Mouse (Mus musculus) cerebellum, adult 11-12 months (tissue): ENCODE results near the gene Gpam.
A peak's percentile ranks its signal among the peaks of the same experiment; 100 is the strongest.

Experiments
- DNase-seq: peaks from one replicate; pipeline ENCODE4 v3.0.0; 2022

The Gpam gene

GRCm38 (mm10) chr19:55137884-55138283 is 10.8 kb upstream of the Gpam start:
- no peak for DNase-seq

- DNase-seq = no peak
Measured at GRCm38 (mm10) chr19:55136693-55137427, 9.8 kb upstream of the Gpam start.

DNA sequence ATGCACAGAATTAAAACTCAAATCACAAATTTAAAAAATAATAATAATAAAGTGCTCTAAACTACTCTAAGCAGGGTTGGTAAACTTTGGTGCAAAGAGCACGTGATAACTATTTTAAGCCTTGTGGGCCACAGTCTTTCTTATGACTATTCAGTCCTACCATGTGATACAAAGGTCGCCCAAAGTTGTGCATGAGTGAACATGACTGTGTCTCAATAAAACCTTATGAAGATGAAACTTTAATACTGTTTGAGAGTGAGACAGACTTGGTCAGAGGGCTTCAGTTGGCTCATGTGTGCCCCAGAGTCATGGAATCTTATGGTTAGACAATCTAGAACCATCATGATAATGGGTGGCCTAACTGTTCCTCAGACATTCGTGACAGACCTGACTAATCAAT is 8.9 kb upstream of the Gpam start:
- no peak for DNase-seq

GRCm38 (mm10) chr19:55134521-55134920 is 7.5 kb upstream of the Gpam start:
- no peak for DNase-seq

DNA sequence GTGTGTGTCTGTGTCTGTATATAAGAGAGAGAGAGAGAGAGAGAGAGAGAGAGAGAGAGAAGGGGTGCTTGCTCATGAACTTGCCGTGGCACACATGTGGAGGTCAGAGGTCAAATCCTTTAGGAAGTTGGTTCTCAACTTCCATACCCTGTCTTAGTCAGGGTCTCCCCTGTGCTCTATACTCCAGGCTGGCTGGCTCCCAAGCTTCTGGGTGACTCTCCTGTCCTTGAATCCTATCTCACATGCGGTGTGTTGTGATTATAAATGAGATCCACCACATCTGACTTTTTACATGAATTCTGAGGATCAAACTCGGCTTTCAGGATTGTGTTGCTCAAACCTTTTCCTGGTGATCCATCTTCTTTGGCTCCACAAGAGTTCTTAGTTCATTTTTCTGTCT is 5.4 kb upstream of the Gpam start:
- DNase-seq = no peak

DNA sequence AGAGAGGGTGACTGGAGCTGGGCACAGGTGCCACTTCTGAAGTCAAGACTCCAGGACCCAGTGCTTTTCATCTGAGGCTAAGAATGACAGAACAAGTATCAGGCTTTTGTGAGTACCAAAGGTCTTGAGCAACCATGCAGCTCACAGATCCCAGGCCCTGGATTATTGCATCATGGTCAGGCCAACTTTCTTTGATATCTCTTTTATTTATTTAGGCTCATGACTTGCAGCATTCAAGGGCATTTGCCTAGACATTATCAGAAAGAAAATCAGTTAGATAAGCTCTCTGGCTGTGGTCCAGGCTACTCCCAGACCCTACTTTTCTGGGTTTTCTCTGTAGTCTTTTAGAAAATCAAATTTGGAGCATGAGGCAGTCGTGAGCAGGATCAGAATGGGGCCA is 4.7 kb upstream of the Gpam start:
- no peak for DNase-seq

GRCm38 (mm10) chr19:55128469-55128868 is 1.4 kb upstream of the Gpam start:
- DNase-seq = no peak

- no peak for DNase-seq
Measured at GRCm38 (mm10) chr19:55125456-55125855, 1.6 kb downstream of the Gpam start.

- DNase-seq = peak; percentile 14
Measured at GRCm38 (mm10) chr19:55123001-55123536, 4.0 kb downstream of the Gpam start.

DNA sequence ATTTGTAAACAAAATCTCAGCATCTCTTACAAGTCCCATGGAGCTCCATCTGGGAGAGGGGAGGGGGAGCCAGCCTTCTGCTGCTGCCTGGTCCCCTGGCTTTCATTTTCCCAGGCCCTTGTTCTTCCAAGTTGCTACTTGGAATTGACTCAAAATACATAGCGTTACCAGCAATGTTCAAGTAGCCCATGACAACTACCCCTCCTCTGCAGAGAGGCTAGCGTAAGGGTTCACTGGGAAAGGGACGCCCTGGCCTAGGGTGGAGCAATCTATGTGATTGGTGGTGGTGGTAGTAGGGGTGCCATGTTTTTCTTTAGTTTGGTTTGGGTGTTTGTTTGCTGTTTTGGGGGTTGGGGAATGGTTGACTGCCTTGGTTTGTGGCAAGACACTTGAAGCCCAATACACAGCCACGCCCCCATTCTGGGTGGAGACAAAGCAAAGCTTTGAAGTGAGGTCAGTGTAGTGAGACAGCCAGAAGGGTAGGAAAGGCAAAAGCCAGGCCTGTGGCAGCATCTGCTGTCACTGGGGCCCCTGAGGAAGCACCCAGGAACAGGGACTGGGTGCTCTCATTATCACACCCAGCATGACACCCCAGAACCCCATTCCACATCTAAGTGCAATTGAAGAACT is 4.6 kb downstream of the Gpam start:
- peak; percentile 14 for DNase-seq

DNA sequence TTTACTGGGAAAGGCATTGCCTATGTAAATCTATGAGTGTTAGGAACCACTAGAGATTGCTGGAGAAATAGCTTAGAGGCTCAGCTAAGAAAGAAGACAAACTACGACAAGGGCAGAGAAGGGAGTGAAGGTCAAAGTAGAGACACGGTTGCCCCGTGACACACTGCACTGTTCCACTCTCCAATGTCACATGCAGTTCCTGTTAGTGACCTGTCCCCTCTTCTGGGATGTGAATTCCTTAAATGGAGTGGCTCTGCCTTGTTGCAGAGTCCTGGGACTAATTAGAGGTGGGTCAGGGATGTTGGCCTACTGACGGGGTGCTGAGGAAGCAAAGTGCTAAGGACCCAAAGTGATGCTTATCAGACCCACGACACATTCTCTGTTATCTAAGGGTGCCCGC is 5.2 kb downstream of the Gpam start:
- DNase-seq = no peak

GRCm38 (mm10) chr19:55120518-55121244 is 6.4 kb downstream of the Gpam start:
- DNase-seq = no peak

DNA sequence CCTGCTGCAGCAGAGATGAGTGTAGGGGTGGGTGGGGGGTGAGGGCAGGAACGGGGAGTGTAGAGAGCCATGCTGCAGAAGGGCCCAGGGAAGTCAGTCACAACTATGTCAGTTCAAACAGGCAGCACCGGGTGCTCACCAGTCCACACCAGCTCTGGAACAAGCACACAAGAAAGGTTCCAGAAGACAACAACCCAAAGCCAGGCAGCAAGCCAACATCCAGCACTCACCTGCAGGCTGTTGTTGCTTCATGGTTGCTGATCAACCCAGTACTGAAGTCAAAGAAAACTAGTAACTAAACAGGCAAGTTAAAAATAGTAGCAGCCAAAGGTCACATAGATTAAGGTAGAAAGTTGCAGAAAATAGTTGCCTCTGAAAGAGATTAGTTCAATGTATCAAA is 7.5 kb downstream of the Gpam start:
- no peak for DNase-seq

DNA sequence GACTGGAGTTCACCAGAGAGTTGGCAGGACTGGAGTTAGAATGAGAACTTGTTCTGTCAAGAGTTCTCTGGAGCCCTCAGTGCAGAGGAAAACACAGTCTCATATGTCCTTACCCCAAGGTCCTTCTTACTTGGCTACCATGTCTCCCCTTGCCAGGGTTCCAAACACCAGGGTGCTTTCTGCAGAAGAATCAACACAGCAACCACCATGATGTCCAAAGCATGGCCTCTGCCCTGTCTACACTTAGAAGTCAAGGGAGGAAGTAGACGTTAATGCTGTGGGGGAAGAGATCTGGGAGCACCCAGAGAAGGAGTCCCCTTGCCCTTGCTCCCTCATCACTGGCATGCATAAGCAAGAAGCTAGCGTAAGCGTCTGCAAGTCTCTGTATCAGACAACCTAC is 9.0 kb downstream of the Gpam start:
- no peak for DNase-seq

DNA sequence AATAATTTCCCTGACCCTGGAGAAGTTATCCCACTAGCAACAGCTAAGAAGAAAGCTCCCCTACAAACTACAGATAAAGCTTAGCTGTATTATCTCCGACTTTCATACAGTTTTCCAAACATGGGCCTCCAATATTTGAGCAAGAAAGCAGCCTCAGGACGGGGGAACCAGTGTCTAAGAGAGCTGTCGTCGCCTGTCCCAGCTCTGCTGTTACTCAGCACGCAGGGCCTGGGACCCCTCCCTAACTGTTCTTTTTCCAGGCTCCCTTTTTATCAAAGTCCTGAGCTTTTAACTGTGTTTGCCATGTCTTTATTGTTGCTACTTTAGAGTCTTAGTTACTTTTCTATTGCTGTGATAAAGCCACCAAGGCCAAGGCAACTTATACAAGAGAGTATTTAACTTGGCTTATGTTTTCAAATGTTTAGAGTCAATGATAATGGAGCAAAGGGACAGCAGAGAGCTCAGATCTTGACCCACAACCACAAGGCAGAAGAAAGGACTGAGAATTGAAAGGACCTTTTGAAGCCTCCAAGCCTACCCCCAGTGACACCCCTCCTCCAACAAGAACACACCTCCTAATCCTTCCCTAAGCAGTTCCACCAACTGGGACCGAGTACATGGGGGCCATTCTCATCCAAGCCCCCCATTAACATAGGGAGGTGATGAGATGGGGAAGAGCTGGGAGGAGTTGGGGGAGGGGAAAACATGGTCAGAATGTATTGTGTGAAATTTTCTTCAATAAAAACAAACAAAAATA is 9.8 kb downstream of the Gpam start:
- no peak for DNase-seq

- DNase-seq = no peak
Measured at GRCm38 (mm10) chr19:55115532-55115931, 11.5 kb downstream of the Gpam start.

- DNase-seq = no peak
Measured at GRCm38 (mm10) chr19:55114825-55115395, 12.1 kb downstream of the Gpam start.

- DNase-seq = no peak
Measured at GRCm38 (mm10) chr19:55107896-55108295, 19.1 kb downstream of the Gpam start.

DNA sequence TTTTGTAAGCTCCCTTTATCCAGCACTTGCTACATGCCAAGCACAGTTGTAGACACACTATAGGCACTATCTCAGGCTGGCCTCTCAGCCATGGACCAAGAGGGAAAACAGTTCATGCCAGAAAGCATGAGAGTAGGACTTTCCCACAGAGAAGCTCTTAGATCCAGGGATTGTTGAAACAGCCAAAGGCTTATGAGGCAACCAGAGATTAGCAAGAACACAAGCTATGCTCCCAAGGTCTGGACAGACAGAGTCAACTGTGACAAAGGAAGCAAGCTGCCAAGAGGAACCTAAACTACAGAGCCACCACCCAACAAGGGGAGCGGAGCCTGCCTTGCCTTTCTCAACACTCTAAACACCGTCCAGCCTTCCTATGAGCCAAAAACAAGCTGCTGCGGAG is 21.1 kb downstream of the Gpam start:
- DNase-seq = no peak

GRCm38 (mm10) chr19:55103081-55103830 is 23.8 kb downstream of the Gpam start:
- DNase-seq = peak; percentile 39

- no peak for DNase-seq
Measured at GRCm38 (mm10) chr19:55101659-55102058, 25.4 kb downstream of the Gpam start.
